Mouse (Mus musculus): ENCODE results near the gene Sri. TPM values are rescaled to one million over a fixed set of nuclear protein-coding genes. Genes with fewer than 3 reads are reported as not detected.

Sri gene
- polyA plus RNA-seq, 1 experiment from 2014 or later: 268 TPM

GRCm38 (mm10) chr5:8073406-8073805 is 27.5 kb downstream of the Sri start:
- no peak overlapping the region for H3K4me3 ChIP-seq (ENCODE audit: low read depth, low read length)
- no peak for ATAC-seq (ENCODE audit: insufficient read depth)
- no peak overlapping the region for H3K4me2 ChIP-seq
- no peaks in the 10 kb centered on the region for H3K9me3 ChIP-seq (ENCODE audit: low read depth, low read length)
- H3K36me3 ChIP-seq (ENCODE audit: insufficient read depth): peaks cover 8% of the 10 kb centered on the region; the same call in 1 of the 2 replicates
- no peak for DNase-seq
- no peak for TF ChIP-seq CTCF (IDR thresholded peaks at IDR 0.05; ENCODE audit: low read depth)
- no peak overlapping the region for H3K27ac ChIP-seq (ENCODE audit: low read depth)
- H3K9ac ChIP-seq: no peak overlapping the region
- WGBS: 89% methylated on average over 9 of the region's 9 CpGs
- no peaks in the 10 kb centered on the region for H3K27me3 ChIP-seq (ENCODE audit: insufficient read depth, low read length)
- H3K4me1 ChIP-seq (ENCODE audit: insufficient read depth): no peaks in the 10 kb centered on the region

DNA sequence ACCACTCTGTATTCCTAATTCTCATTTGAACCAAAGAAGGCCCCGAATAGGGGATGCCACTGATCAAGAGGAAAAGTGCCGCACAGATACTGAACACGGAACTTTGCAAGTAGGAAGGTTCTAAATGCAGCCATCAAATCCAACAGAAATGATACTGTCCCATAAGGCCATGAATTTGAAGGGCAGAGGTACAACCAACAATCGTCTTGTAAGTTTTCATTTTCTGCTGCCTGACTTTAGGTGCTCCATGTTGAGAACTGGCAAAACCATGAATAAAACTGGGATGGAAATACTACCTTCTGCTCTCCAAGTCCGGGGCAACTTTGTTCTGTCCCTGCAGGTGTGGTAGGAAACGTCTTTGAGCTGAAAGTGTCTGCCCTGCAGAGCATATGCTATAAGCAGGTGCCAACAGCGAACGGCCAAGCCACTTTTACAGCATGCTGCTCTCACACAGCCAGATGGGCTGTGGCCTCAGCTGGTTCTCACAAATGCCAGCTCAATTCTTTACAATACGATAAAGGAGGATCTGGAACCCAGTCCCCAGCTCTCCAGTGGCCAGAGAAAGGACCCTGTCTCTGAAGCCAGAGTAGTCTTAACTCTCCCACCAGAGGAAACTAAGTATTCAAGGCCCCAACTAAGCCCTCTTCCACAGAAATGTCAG is 28.2 kb downstream of the Sri start:
- Histone ChIP-seq H3K4me2 (no peak overlapping the region), H3K9me3 (ENCODE audit: low read depth, low read length) (no peaks in the 10 kb centered on the region), H3K36me3 (ENCODE audit: insufficient read depth) (peaks cover 8% of the 10 kb centered on the region; the same call in 1 of the 2 replicates), H3K4me1 (ENCODE audit: insufficient read depth) (no peaks in the 10 kb centered on the region), H3K27ac (ENCODE audit: low read depth) (no peak overlapping the region), H3K9ac (no peak overlapping the region), H3K4me3 (ENCODE audit: low read depth, low read length) (no peak overlapping the region), H3K27me3 (ENCODE audit: insufficient read depth, low read length) (no peaks in the 10 kb centered on the region)
- no peak for TF ChIP-seq CTCF (IDR thresholded peaks at IDR 0.05; ENCODE audit: low read depth)
- DNase-seq (no peak), ATAC-seq (ENCODE audit: insufficient read depth) (no peak)
- 87% methylated on average over 9 of the region's 9 CpGs for WGBS

DNA sequence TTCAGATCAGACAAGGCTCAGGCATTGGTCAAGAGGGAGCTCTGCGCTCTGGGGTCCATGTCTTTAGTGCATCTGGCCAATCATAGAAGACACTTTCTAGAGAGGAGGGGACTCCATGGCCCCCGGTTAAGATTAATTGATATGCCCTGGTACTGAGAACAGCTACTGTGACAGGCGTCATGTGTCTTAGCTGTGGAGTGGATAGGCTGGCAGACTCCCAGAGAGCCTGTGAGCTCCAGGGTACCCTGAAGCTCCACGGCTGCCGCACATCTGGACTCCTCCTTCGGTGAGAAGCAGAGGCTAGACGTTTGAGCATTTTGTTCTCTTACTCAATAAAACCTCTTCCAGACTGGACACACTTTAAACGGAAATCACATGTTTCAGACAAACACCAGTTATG is 31.6 kb downstream of the Sri start:
- ATAC-seq (ENCODE audit: insufficient read depth): peak; percentile 49; the same call in 1 of the 2 replicates
- no peak overlapping the region for H3K4me3 ChIP-seq (ENCODE audit: low read depth, low read length)
- H3K27me3 ChIP-seq (ENCODE audit: insufficient read depth, low read length): no peaks in the 10 kb centered on the region
- H3K4me2 ChIP-seq: no peak overlapping the region
- no peak overlapping the region for H3K27ac ChIP-seq (ENCODE audit: low read depth)
- peaks cover 8% of the 10 kb centered on the region; the same call in 1 of the 2 replicates for H3K36me3 ChIP-seq (ENCODE audit: insufficient read depth)
- TF ChIP-seq CTCF (IDR thresholded peaks at IDR 0.05; ENCODE audit: low read depth): no peak
- DNase-seq: peak; percentile 11
- WGBS: 57% methylated on average over 8 of the region's 8 CpGs
- H3K9ac ChIP-seq: no peak overlapping the region
- H3K4me1 ChIP-seq (ENCODE audit: insufficient read depth): no peaks in the 10 kb centered on the region
- H3K9me3 ChIP-seq (ENCODE audit: low read depth, low read length): no peaks in the 10 kb centered on the region

- ATAC-seq (ENCODE audit: insufficient read depth): no peak
- H3K4me1 ChIP-seq (ENCODE audit: insufficient read depth): no peaks in the 10 kb centered on the region
- H3K4me2 ChIP-seq: no peak overlapping the region
- no peaks in the 10 kb centered on the region for H3K9me3 ChIP-seq (ENCODE audit: low read depth, low read length)
- DNase-seq: no peak
- H3K36me3 ChIP-seq (ENCODE audit: insufficient read depth): no peaks in the 10 kb centered on the region
- H3K9ac ChIP-seq: no peak overlapping the region
- H3K27me3 ChIP-seq (ENCODE audit: insufficient read depth, low read length): no peaks in the 10 kb centered on the region
- TF ChIP-seq CTCF (IDR thresholded peaks at IDR 0.05; ENCODE audit: low read depth): no peak
- WGBS: 67% methylated on average over 20 of the region's 20 CpGs
- H3K4me3 ChIP-seq (ENCODE audit: low read depth, low read length): no peak overlapping the region
- H3K27ac ChIP-seq (ENCODE audit: low read depth): no peak overlapping the region
These were observed 37.1 kb downstream of the Sri start for GRCm38 (mm10) chr5:8082800-8083509.

- DNase-seq (no peak), ATAC-seq (ENCODE audit: insufficient read depth) (no peak)
- Histone ChIP-seq H3K27me3 (ENCODE audit: insufficient read depth, low read length) (no peaks in the 10 kb centered on the region), H3K4me1 (ENCODE audit: insufficient read depth) (no peaks in the 10 kb centered on the region), H3K36me3 (ENCODE audit: insufficient read depth) (no peaks in the 10 kb centered on the region), H3K27ac (ENCODE audit: low read depth) (no peak overlapping the region), H3K9me3 (ENCODE audit: low read depth, low read length) (no peaks in the 10 kb centered on the region), H3K9ac (no peak overlapping the region), H3K4me2 (no peak overlapping the region), H3K4me3 (ENCODE audit: low read depth, low read length) (no peak overlapping the region)
- no peak for TF ChIP-seq CTCF (IDR thresholded peaks at IDR 0.05; ENCODE audit: low read depth)
- 81% methylated on average over 3 of the region's 3 CpGs for WGBS
These were observed 39.8 kb downstream of the Sri start for GRCm38 (mm10) chr5:8085661-8086060.

GRCm38 (mm10) chr5:8088147-8088546 is 42.3 kb downstream of the Sri start:
- DNase-seq (no peak), ATAC-seq (ENCODE audit: insufficient read depth) (no peak)
- Histone ChIP-seq H3K4me3 (ENCODE audit: low read depth, low read length) (no peak overlapping the region), H3K27ac (ENCODE audit: low read depth) (no peak overlapping the region), H3K27me3 (ENCODE audit: insufficient read depth, low read length) (no peaks in the 10 kb centered on the region), H3K4me1 (ENCODE audit: insufficient read depth) (no peaks in the 10 kb centered on the region), H3K9me3 (ENCODE audit: low read depth, low read length) (no peaks in the 10 kb centered on the region), H3K4me2 (no peak overlapping the region), H3K36me3 (ENCODE audit: insufficient read depth) (no peaks in the 10 kb centered on the region), H3K9ac (no peak overlapping the region)
- WGBS: 78% methylated on average over 3 of the region's 3 CpGs
- TF ChIP-seq CTCF (IDR thresholded peaks at IDR 0.05; ENCODE audit: low read depth): no peak

DNA sequence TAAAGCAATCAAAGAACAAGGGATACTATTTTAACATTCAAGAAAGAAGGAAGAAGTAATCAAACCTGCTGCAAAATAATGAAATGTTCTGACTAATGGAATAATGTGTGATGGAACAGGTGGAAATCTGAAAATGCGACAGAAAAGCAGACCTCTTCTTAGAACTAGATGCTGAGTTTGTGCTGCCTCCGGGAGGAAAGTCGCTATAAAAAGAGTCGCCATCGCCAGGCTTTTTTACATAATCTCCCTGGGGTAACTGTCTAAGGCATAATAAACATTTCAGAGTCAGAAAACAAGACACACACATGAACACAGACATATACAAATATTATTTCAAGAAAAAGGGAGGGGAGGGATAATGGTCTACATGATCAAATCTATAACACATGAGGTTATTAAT is 49.0 kb downstream of the Sri start:
- Histone ChIP-seq H3K36me3 (ENCODE audit: insufficient read depth) (no peaks in the 10 kb centered on the region), H3K9me3 (ENCODE audit: low read depth, low read length) (no peaks in the 10 kb centered on the region), H3K4me3 (ENCODE audit: low read depth, low read length) (no peak overlapping the region), H3K9ac (no peak overlapping the region), H3K4me1 (ENCODE audit: insufficient read depth) (no peaks in the 10 kb centered on the region), H3K27ac (ENCODE audit: low read depth) (no peak overlapping the region), H3K27me3 (ENCODE audit: insufficient read depth, low read length) (no peaks in the 10 kb centered on the region), H3K4me2 (no peak overlapping the region)
- DNase-seq: no peak
- 74% methylated on average over 5 of the region's 5 CpGs for WGBS
- no peak for TF ChIP-seq CTCF (IDR thresholded peaks at IDR 0.05; ENCODE audit: low read depth)
- ATAC-seq (ENCODE audit: insufficient read depth): no peak

All from lung, embryonic 14.5 days (tissue).